In the genomic region with DNA sequence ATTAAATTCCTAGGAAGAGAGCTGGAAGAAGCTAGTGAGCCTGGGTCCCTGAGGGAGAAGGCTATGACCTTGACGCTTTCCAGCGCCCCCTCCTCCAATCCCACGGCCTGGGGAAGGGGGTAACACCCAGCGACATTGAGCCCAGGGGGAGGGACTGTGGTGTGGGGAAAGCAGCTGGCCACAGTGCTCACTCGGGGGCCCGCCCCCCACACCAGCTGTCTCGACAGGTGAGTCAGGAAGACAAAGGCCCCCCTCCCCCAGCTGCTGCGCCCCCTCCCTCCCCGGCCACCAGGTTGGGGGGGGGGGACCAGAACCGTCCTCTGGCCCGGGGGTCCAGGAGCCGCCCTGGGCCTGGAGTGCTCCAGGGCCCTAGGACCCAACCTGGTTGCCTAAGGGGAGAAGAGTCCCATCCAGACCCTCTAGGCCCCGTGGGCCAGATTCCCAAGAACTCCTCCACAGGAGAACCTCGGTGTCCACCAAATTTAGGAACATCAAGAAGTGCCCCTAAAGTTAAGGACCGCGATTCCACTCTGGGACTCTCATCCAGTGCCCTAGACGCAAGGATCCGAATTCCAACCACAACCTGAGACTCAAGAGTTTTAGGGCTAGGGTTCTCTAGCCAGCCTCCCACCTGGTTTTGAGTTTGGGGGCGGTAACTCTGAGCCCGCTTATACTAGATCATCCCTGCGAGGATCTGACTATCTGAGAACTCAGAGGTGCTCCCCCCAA, we compare ENCODE assay signal across 1 mouse cellular context.
A peak's percentile ranks its signal among the peaks of the same experiment; 100 is the strongest.
TF ChIP-seq lines count a peak whose summit lies in the region.

No protein-coding gene starts in this region.

TF ChIP-seq in ES-E14, 5 proteins besides CTCF, POLR2A, EP300 and RAD21:
- 0 out of 2 replicates have a peak, but pooled peaks have one; percentile 43 for TF ChIP-seq ZNF384 (IDR thresholded peaks at IDR 0.05; ENCODE audit: low read depth, low read length)
- TF ChIP-seq HCFC1 (IDR thresholded peaks at IDR 0.05; ENCODE audit: borderline replicate concordance, insufficient read depth, low read length), result no peak
